Mouse (Mus musculus) granulocyte monocyte progenitor cell, adult 5-6 weeks (primary cell): ENCODE results near the gene Esr2. TPM values are rescaled to one million over a fixed set of nuclear protein-coding genes. Genes with fewer than 3 reads are reported as not detected.
A peak's percentile ranks its signal among the peaks of the same experiment; 100 is the strongest.
"Not testable (repeated sequence)": the region's sequence is repeated elsewhere in the genome, so short reads cannot be mapped to it uniquely, and the experiment has no call there.

Experiments used
- ATAC-seq: replicated peaks from 2 replicates; pipeline ENCODE4 v1.8.0; 2016; ENCODE audit warnings: mild to moderate bottlenecking, moderate TSS enrichment, inconsistent platforms; ENCODE audit not compliant: poor library complexity, severe bottlenecking
- total RNA-seq, 2 experiments: library from RNA; stranded (forward) in 1 of 2; stranded (reverse) in 1 of 2; fragments of 200-712, 200-1000 nt in 1 of 2; fragments of >200 nt in 1 of 2; fragmentation: Nextera tagmentation in 1 of 2; gene quantifications; 2 replicates each; pipeline ENCODE4 v1.2.3; 2014 to 2017

Esr2 gene
- total RNA-seq (2014; fragmentation: Nextera tagmentation) (not detected in 2 replicates), total RNA-seq (2017) (not detected in 2 replicates)

GRCm38 (mm10) chr12:76177000-76177863 is at the start of gene Esr2:
Gene Esr2, minus strand, starts transcription at chr12:76177259.
- ATAC-seq: peak; percentile 50

- not testable (repeated sequence) for ATAC-seq
These were observed 45.0 kb upstream of the Esr2 start for GRCm38 (mm10) chr12:76222104-76222503.

- no peak for ATAC-seq
These were observed 39.7 kb upstream of the Esr2 start for GRCm38 (mm10) chr12:76216716-76217115.

GRCm38 (mm10) chr12:76215121-76215520 is 38.1 kb upstream of the Esr2 start:
- no peak for ATAC-seq

GRCm38 (mm10) chr12:76209429-76209974 is 32.4 kb upstream of the Esr2 start:
- ATAC-seq: no peak

- no peak for ATAC-seq
These were observed 23.3 kb upstream of the Esr2 start for GRCm38 (mm10) chr12:76200326-76200725.

GRCm38 (mm10) chr12:76197071-76197470 is 20.0 kb upstream of the Esr2 start:
- no peak for ATAC-seq

- peak; percentile 75 for ATAC-seq
These were observed 19.6 kb upstream of the Esr2 start for GRCm38 (mm10) chr12:76196709-76197054.

GRCm38 (mm10) chr12:76195912-76196708 is 19.1 kb upstream of the Esr2 start:
- ATAC-seq: peak; percentile 89

- ATAC-seq: peak; percentile 41
These were observed 17.5 kb upstream of the Esr2 start for GRCm38 (mm10) chr12:76194526-76194925.

GRCm38 (mm10) chr12:76190940-76191339 is 13.9 kb upstream of the Esr2 start:
- ATAC-seq: peak; percentile 84

- no peak for ATAC-seq
These were observed 10.8 kb upstream of the Esr2 start for GRCm38 (mm10) chr12:76187849-76188248.

GRCm38 (mm10) chr12:76186473-76186872 is 9.4 kb upstream of the Esr2 start:
- no peak for ATAC-seq

GRCm38 (mm10) chr12:76185167-76185816 is 8.2 kb upstream of the Esr2 start:
- no peak for ATAC-seq

- no peak for ATAC-seq
These were observed 7.2 kb upstream of the Esr2 start for GRCm38 (mm10) chr12:76184271-76184670.

- ATAC-seq: no peak
These were observed 5.8 kb upstream of the Esr2 start for GRCm38 (mm10) chr12:76182831-76183230.

GRCm38 (mm10) chr12:76181471-76181870 is 4.4 kb upstream of the Esr2 start:
- 0 out of 2 replicates have a peak, but pooled peaks have one; percentile 20 for ATAC-seq

GRCm38 (mm10) chr12:76180442-76180841 is 3.4 kb upstream of the Esr2 start:
- ATAC-seq: no peak

- ATAC-seq: no peak
These were observed 2.5 kb upstream of the Esr2 start for GRCm38 (mm10) chr12:76179527-76179926.

- ATAC-seq: no peak
These were observed 2.0 kb upstream of the Esr2 start for GRCm38 (mm10) chr12:76179051-76179450.
